Mouse (Mus musculus) kidney, embryonic 15.5 days (tissue): ENCODE measurements at regions not wholly inside any gene's neighbourhood (a gene's known extent, or its start where the extent isn't known, plus 50 kb on each side); places are given as distances from the start of the nearest gene placed in this dataset.

Experiments
- ATAC-seq: fragments of 200-750 bp; cut with Nextera tagmentation; replicated peaks from 2 replicates; pipeline ENCODE4 v1.8.0; 2017; ENCODE audit warnings: moderate TSS enrichment; ENCODE audit not compliant: low FRiP score
- H3K27ac ChIP-seq: fragments of 300-500 bp; sonication (generic); 2 replicates; pipeline ENCODE4 v1.5.1; 2015; ENCODE audit warnings: mild to moderate bottlenecking, inconsistent platforms
- H3K27me3 ChIP-seq: fragments of 300-500 bp; sonication (generic); 2 replicates; pipeline ENCODE4 v1.6.1; 2015; ENCODE audit warnings: inconsistent platforms
- H3K36me3 ChIP-seq: fragments of 300-500 bp; sonication (generic); 2 replicates; pipeline ENCODE4 v1.6.1; 2015; ENCODE audit warnings: inconsistent platforms
- H3K4me1 ChIP-seq: fragments of 300-500 bp; sonication (generic); 2 replicates; pipeline ENCODE4 v1.6.1; 2015; ENCODE audit warnings: inconsistent platforms
- H3K4me2 ChIP-seq: fragments of 300-500 bp; sonication (generic); 2 replicates; pipeline ENCODE4 v1.6.1; 2015; ENCODE audit warnings: moderate library complexity, mild to moderate bottlenecking, inconsistent platforms
- H3K4me3 ChIP-seq: fragments of 300-500 bp; sonication (generic); replicated peaks from 2 replicates; pipeline ENCODE4 v1.5.1; 2015; ENCODE audit warnings: mild to moderate bottlenecking, inconsistent platforms
- H3K9ac ChIP-seq: fragments of 300-500 bp; sonication (generic); 2 replicates; pipeline ENCODE4 v1.6.1; 2015; ENCODE audit warnings: mild to moderate bottlenecking, inconsistent platforms
- H3K9me3 ChIP-seq: fragments of 300-500 bp; sonication (generic); replicated peaks from 2 replicates; pipeline ENCODE4 v1.6.1; 2016; ENCODE audit warnings: inconsistent platforms
- WGBS: fragments of 180-500 bp; shearing (Covaris S2); methylation state at CpG from one replicate; pipeline ENCODE4 v1.1.7; 2015; ENCODE audit warnings: mixed read lengths; 5-methylcytosine and 5-hydroxymethylcytosine counted together

- no peaks in the 10 kb centered on the region for H3K27me3 ChIP-seq
- H3K36me3 ChIP-seq, result no peaks in the 10 kb centered on the region
- no peak overlapping the region for H3K4me2 ChIP-seq
- no peaks in the 10 kb centered on the region for H3K4me1 ChIP-seq
- H3K4me3 ChIP-seq, result no peak overlapping the region
- no peaks in the 10 kb centered on the region for H3K9me3 ChIP-seq
- no peak overlapping the region for H3K27ac ChIP-seq
- 96% methylated on average over 7 of the region's 7 CpGs for WGBS
- no peak overlapping the region for H3K9ac ChIP-seq
- no peak for ATAC-seq
Measured at GRCm38 (mm10) chr2:34007916-34008315, 120.2 kb upstream of the Mvb12b start.

- no peak overlapping the region for H3K4me3 ChIP-seq
- no peaks in the 10 kb centered on the region for H3K4me1 ChIP-seq
- H3K27me3 ChIP-seq, result no peaks in the 10 kb centered on the region
- 96% methylated on average over 7 of the region's 7 CpGs for WGBS
- H3K9me3 ChIP-seq, result no peaks in the 10 kb centered on the region
- no peak for ATAC-seq
- H3K36me3 ChIP-seq, result no peaks in the 10 kb centered on the region
- H3K27ac ChIP-seq, result no peak overlapping the region
- H3K4me2 ChIP-seq, result no peak overlapping the region
- no peak overlapping the region for H3K9ac ChIP-seq
Measured at GRCm38 (mm10) chr2:33997106-33997505, 109.4 kb upstream of the Mvb12b start.

GRCm38 (mm10) chr2:33996331-33996730 is 108.6 kb upstream of the Mvb12b start:
- Histone ChIP-seq H3K4me3 (no peak overlapping the region), H3K9ac (no peak overlapping the region), H3K36me3 (no peaks in the 10 kb centered on the region), H3K4me1 (no peaks in the 10 kb centered on the region), H3K27me3 (no peaks in the 10 kb centered on the region), H3K4me2 (no peak overlapping the region), H3K9me3 (no peaks in the 10 kb centered on the region), H3K27ac (no peak overlapping the region)
- WGBS, result 90% methylated on average over 2 of the region's 2 CpGs
- ATAC-seq, result no peak

GRCm38 (mm10) chr2:33991299-33991698 is 103.6 kb upstream of the Mvb12b start:
- H3K36me3 ChIP-seq, result no peaks in the 10 kb centered on the region
- H3K27me3 ChIP-seq, result no peaks in the 10 kb centered on the region
- H3K4me2 ChIP-seq, result no peak overlapping the region
- no peak overlapping the region for H3K4me3 ChIP-seq
- WGBS, result 76% methylated on average over 4 of the region's 4 CpGs
- H3K4me1 ChIP-seq, result peaks cover 10% of the 10 kb centered on the region; the same call in 1 of the 2 replicates
- no peak for ATAC-seq
- no peak overlapping the region for H3K9ac ChIP-seq
- H3K27ac ChIP-seq, result no peak overlapping the region
- H3K9me3 ChIP-seq, result no peaks in the 10 kb centered on the region

- no peak for ATAC-seq
- no peak overlapping the region for H3K4me3 ChIP-seq
- H3K4me2 ChIP-seq, result no peak overlapping the region
- 92% methylated on average over 6 of the region's 6 CpGs for WGBS
- H3K36me3 ChIP-seq, result no peaks in the 10 kb centered on the region
- peaks cover 10% of the 10 kb centered on the region; the same call in 1 of the 2 replicates for H3K4me1 ChIP-seq
- H3K27ac ChIP-seq, result no peak overlapping the region
- no peaks in the 10 kb centered on the region for H3K9me3 ChIP-seq
- no peak overlapping the region for H3K9ac ChIP-seq
- H3K27me3 ChIP-seq, result no peaks in the 10 kb centered on the region
Measured at GRCm38 (mm10) chr2:33990711-33991110, 103.0 kb upstream of the Mvb12b start.

GRCm38 (mm10) chr2:33989555-33990370 is 102.0 kb upstream of the Mvb12b start:
- H3K4me1 ChIP-seq, result peaks cover 10% of the 10 kb centered on the region; the same call in 1 of the 2 replicates
- H3K9me3 ChIP-seq, result no peaks in the 10 kb centered on the region
- no peak overlapping the region for H3K9ac ChIP-seq
- no peaks in the 10 kb centered on the region for H3K36me3 ChIP-seq
- no peaks in the 10 kb centered on the region for H3K27me3 ChIP-seq
- H3K27ac ChIP-seq, result no peak overlapping the region
- ATAC-seq, result no peak
- no peak overlapping the region for H3K4me2 ChIP-seq
- 46% methylated on average over 12 of the region's 12 CpGs for WGBS
- no peak overlapping the region for H3K4me3 ChIP-seq

GRCm38 (mm10) chr2:33986420-33986819 is 98.7 kb upstream of the Mvb12b start:
- ATAC-seq, result no peak
- no peaks in the 10 kb centered on the region for H3K36me3 ChIP-seq
- 21% methylated on average over 4 of the region's 4 CpGs for WGBS
- 0 out of 2 replicates have a peak overlapping the region, but pooled peaks have one; percentile 34 for H3K4me2 ChIP-seq
- peaks cover 10% of the 10 kb centered on the region; the same call in 1 of the 2 replicates for H3K4me1 ChIP-seq
- 0 out of 2 replicates have a peak overlapping the region, but pooled peaks have one; percentile 8 for H3K4me3 ChIP-seq
- H3K9me3 ChIP-seq, result no peaks in the 10 kb centered on the region
- H3K9ac ChIP-seq, result no peak overlapping the region
- H3K27ac ChIP-seq, result no peak overlapping the region
- H3K27me3 ChIP-seq, result no peaks in the 10 kb centered on the region

- H3K9ac ChIP-seq, result no peak overlapping the region
- no peaks in the 10 kb centered on the region for H3K9me3 ChIP-seq
- H3K4me2 ChIP-seq, result no peak overlapping the region
- 84% methylated on average over 11 of the region's 11 CpGs for WGBS
- no peak overlapping the region for H3K27ac ChIP-seq
- no peak overlapping the region for H3K4me3 ChIP-seq
- H3K36me3 ChIP-seq, result no peaks in the 10 kb centered on the region
- peaks cover 6% of the 10 kb centered on the region; the same call in 1 of the 2 replicates for H3K4me1 ChIP-seq
- no peak for ATAC-seq
- no peaks in the 10 kb centered on the region for H3K27me3 ChIP-seq
Measured at GRCm38 (mm10) chr2:33985316-33985715, 97.6 kb upstream of the Mvb12b start.

GRCm38 (mm10) chr2:33983112-33983748 is 95.5 kb upstream of the Mvb12b start:
- Histone ChIP-seq H3K4me3 (no peak overlapping the region), H3K9ac (no peak overlapping the region), H3K4me2 (no peak overlapping the region), H3K36me3 (no peaks in the 10 kb centered on the region), H3K27me3 (no peaks in the 10 kb centered on the region), H3K4me1 (no peaks in the 10 kb centered on the region), H3K9me3 (no peaks in the 10 kb centered on the region), H3K27ac (no peak overlapping the region)
- 51% methylated on average over 11 of the region's 11 CpGs for WGBS
- no peak for ATAC-seq

GRCm38 (mm10) chr2:33981936-33982335 is 94.2 kb upstream of the Mvb12b start:
- 47% methylated on average over 8 of the region's 8 CpGs for WGBS

GRCm38 (mm10) chr2:33981321-33981720 is 93.6 kb upstream of the Mvb12b start:
- WGBS, result 80% methylated on average over 7 of the region's 7 CpGs
- Histone ChIP-seq H3K9ac (no peak overlapping the region), H3K9me3 (no peaks in the 10 kb centered on the region), H3K36me3 (no peaks in the 10 kb centered on the region), H3K27me3 (no peaks in the 10 kb centered on the region), H3K4me1 (no peaks in the 10 kb centered on the region), H3K4me2 (no peak overlapping the region), H3K27ac (no peak overlapping the region), H3K4me3 (no peak overlapping the region)
- ATAC-seq, result no peak

More at GRCm38 (mm10) chr2:33981936-33982335, 94.2 kb upstream of the Mvb12b start:
- H3K9ac ChIP-seq, result no peak overlapping the region
- H3K9me3 ChIP-seq, result no peaks in the 10 kb centered on the region
- no peak overlapping the region for H3K27ac ChIP-seq
- ATAC-seq, result no peak
- H3K4me3 ChIP-seq, result no peak overlapping the region
- H3K4me2 ChIP-seq, result no peak overlapping the region
- no peaks in the 10 kb centered on the region for H3K27me3 ChIP-seq
- H3K36me3 ChIP-seq, result no peaks in the 10 kb centered on the region
- no peaks in the 10 kb centered on the region for H3K4me1 ChIP-seq

GRCm38 (mm10) chr2:33980884-33981283 is 93.1 kb upstream of the Mvb12b start:
- H3K9ac ChIP-seq, result no peak overlapping the region
- H3K4me3 ChIP-seq, result no peak overlapping the region
- H3K4me1 ChIP-seq, result peaks cover 3% of the 10 kb centered on the region; the same call in 1 of the 2 replicates
- no peaks in the 10 kb centered on the region for H3K27me3 ChIP-seq
- H3K9me3 ChIP-seq, result no peaks in the 10 kb centered on the region
- no peaks in the 10 kb centered on the region for H3K36me3 ChIP-seq
- 86% methylated on average over 10 of the region's 10 CpGs for WGBS
- no peak overlapping the region for H3K4me2 ChIP-seq
- no peak for ATAC-seq
- no peak overlapping the region for H3K27ac ChIP-seq
